Mouse (Mus musculus): Measurements from ENCODE around the gene Peak1. TPM values are rescaled to one million over a fixed set of nuclear protein-coding genes. Genes with fewer than 3 reads are reported as not detected.

Gene Peak1
- total and polyA plus RNA-seq, 3 experiments, result 2.8 to 13.3 (median 5.4) TPM

GRCm38 (mm10) chr9:56242686-56243085 is 175.2 kb downstream of the Peak1 start:
- Histone ChIP-seq H3K27ac (ENCODE audit: insufficient read depth, low read depth) (no peak overlapping the region), H3K27me3 (replicated peaks) (no peaks in the 10 kb centered on the region), H3K79me2 (replicated peaks; ENCODE audit: control insufficient read depth, extremely low read depth, insufficient read depth, poor library complexity, severe bottlenecking) (no peaks in the 10 kb centered on the region), H3K9me3 (replicated peaks; ENCODE audit: low read length) (no peaks in the 10 kb centered on the region), H3K4me2 (ENCODE audit: insufficient read depth, low read depth, poor library complexity, severe bottlenecking) (no peak overlapping the region), H3K36me3 (replicated peaks in 1 of 2; ENCODE audit: control insufficient read depth in 1 of 2, insufficient read depth in 1 of 2, low read length in 1 of 2) (peaks cover under 1 to 62% of the 10 kb centered on the region in 2 experiments), H3K9ac (ENCODE audit: insufficient read depth, low read depth) (no peak overlapping the region), H3K4me1 (ENCODE audit: control insufficient read depth in 1 of 2, insufficient read depth in 2 of 2) (peaks cover 0 to 10% of the 10 kb centered on the region in 2 experiments; a peak in 1 of 4 replicates), H3K4me3 (replicated peaks in 1 of 3; ENCODE audit: low read depth in 2 of 3, low read length in 2 of 3, poor library complexity in 1 of 3) (no peak overlapping the region)
- in situ Hi-C loops (cut with MboI; ENCODE audit: low pct_ligation_motif_present, low pct_unique_long_range_greater_than_20kb, low sequenced_read_pairs), result no loop called here
- dilution Hi-C loops (cut with MboI; ENCODE audit: extremely low pct_ligation_motif_present, extremely low pct_unique_long_range_greater_than_20kb, low sequenced_read_pairs), result no loop called here
- no peak for TF ChIP-seq NRF1 (IDR thresholded peaks at IDR 0.05; ENCODE audit: low read depth, low read length)
- no peak for TF ChIP-seq MEF2A (IDR thresholded peaks at IDR 0.05; ENCODE audit: borderline replicate concordance, low read depth, low read length)
- TF ChIP-seq CTCF (conservative IDR thresholded peaks at IDR 0.05 in 1 of 2, IDR thresholded peaks at IDR 0.05 in 1 of 2; ENCODE audit: low read depth in 2 of 2, low read length in 2 of 2), result no peak
- TF ChIP-seq ZNF384 (IDR thresholded peaks at IDR 0.05; ENCODE audit: low read depth, low read length), result no peak
- no peak for TF ChIP-seq CHD2 (IDR thresholded peaks at IDR 0.05; ENCODE audit: low read length)
- TF ChIP-seq CHD1 (IDR thresholded peaks at IDR 0.05; ENCODE audit: low read depth, low read length), result no peak
- no peak for TF ChIP-seq EP300 (IDR thresholded peaks at IDR 0.05; ENCODE audit: low read length)
- no peak for TF ChIP-seq TBP (conservative IDR thresholded peaks at IDR 0.05; ENCODE audit: low read depth, low read length)
- no peak for TF ChIP-seq MAZ (IDR thresholded peaks at IDR 0.05; ENCODE audit: low read depth, low read length)
- TF ChIP-seq MYC (IDR thresholded peaks at IDR 0.05; ENCODE audit: low read depth, low read length), result no peak
- no peak for TF ChIP-seq KAT2A (IDR thresholded peaks at IDR 0.05; ENCODE audit: insufficient replicate concordance, low read length)
- TF ChIP-seq SMC3 (IDR thresholded peaks at IDR 0.05; ENCODE audit: low read depth, low read length), result no peak
- DNase-seq (ENCODE audit: extremely low read depth), result no peak

GRCm38 (mm10) chr9:56241076-56241475 is 176.8 kb downstream of the Peak1 start:
- no peak for TF ChIP-seq SMC3 (IDR thresholded peaks at IDR 0.05; ENCODE audit: low read depth, low read length)
- no peak for TF ChIP-seq POLR2A (IDR thresholded peaks at IDR 0.05; ENCODE audit: low read depth, low read length)
- in situ Hi-C loops (cut with MboI; ENCODE audit: low pct_ligation_motif_present, low pct_unique_long_range_greater_than_20kb, low sequenced_read_pairs) (no loop called here), dilution Hi-C loops (cut with MboI; ENCODE audit: extremely low pct_ligation_motif_present, extremely low pct_unique_long_range_greater_than_20kb, low sequenced_read_pairs) (no loop called here)
- no peaks in the 10 kb centered on the region for H3K9me3 ChIP-seq (replicated peaks; ENCODE audit: low read length)
- no peak overlapping the region for H3K4me3 ChIP-seq (replicated peaks in 1 of 3; ENCODE audit: low read depth in 2 of 3, low read length in 2 of 3, poor library complexity in 1 of 3)
- H3K36me3 ChIP-seq (replicated peaks in 1 of 2; ENCODE audit: control insufficient read depth in 1 of 2, insufficient read depth in 1 of 2, low read length in 1 of 2), result peaks cover 0 to 63% of the 10 kb centered on the region in 2 experiments
- H3K79me2 ChIP-seq (replicated peaks; ENCODE audit: control insufficient read depth, extremely low read depth, insufficient read depth, poor library complexity, severe bottlenecking), result no peaks in the 10 kb centered on the region
- H3K27me3 ChIP-seq (replicated peaks), result no peaks in the 10 kb centered on the region
- H3K27ac ChIP-seq (ENCODE audit: insufficient read depth, low read depth), result no peak overlapping the region
- DNase-seq (ENCODE audit: extremely low read depth), result no peak
- no peak overlapping the region for H3K4me2 ChIP-seq (ENCODE audit: insufficient read depth, low read depth, poor library complexity, severe bottlenecking)
- H3K9ac ChIP-seq (ENCODE audit: insufficient read depth, low read depth), result no peak overlapping the region
- H3K4me1 ChIP-seq (ENCODE audit: control insufficient read depth in 1 of 2, insufficient read depth in 2 of 2), result no peaks in the 10 kb centered on the region

- Histone ChIP-seq H3K4me2 (ENCODE audit: insufficient read depth, low read depth, poor library complexity, severe bottlenecking) (no peak overlapping the region), H3K9ac (ENCODE audit: insufficient read depth, low read depth) (no peak overlapping the region), H3K9me3 (replicated peaks; ENCODE audit: low read length) (no peaks in the 10 kb centered on the region), H3K27ac (ENCODE audit: insufficient read depth, low read depth) (no peak overlapping the region), H3K4me1 (ENCODE audit: control insufficient read depth in 1 of 2, insufficient read depth in 2 of 2) (no peaks in the 10 kb centered on the region), H3K79me2 (replicated peaks; ENCODE audit: control insufficient read depth, extremely low read depth, insufficient read depth, poor library complexity, severe bottlenecking) (no peaks in the 10 kb centered on the region), H3K4me3 (replicated peaks in 1 of 3; ENCODE audit: low read depth in 2 of 3, low read length in 2 of 3, poor library complexity in 1 of 3) (no peak overlapping the region), H3K36me3 (replicated peaks in 1 of 2; ENCODE audit: control insufficient read depth in 1 of 2, insufficient read depth in 1 of 2, low read length in 1 of 2) (peaks cover 0 to 59% of the 10 kb centered on the region in 2 experiments), H3K27me3 (replicated peaks) (no peaks in the 10 kb centered on the region)
- dilution Hi-C loops (cut with MboI; ENCODE audit: extremely low pct_ligation_motif_present, extremely low pct_unique_long_range_greater_than_20kb, low sequenced_read_pairs), result no loop called here
- no peak for DNase-seq (ENCODE audit: extremely low read depth)
- TF ChIP-seq POLR2A (IDR thresholded peaks at IDR 0.05; ENCODE audit: low read depth, low read length) (no peak), JUN (IDR thresholded peaks at IDR 0.05; ENCODE audit: insufficient read depth, low read depth, low read length) (no peak), NRF1 (IDR thresholded peaks at IDR 0.05; ENCODE audit: low read depth, low read length) (no peak), TBP (conservative IDR thresholded peaks at IDR 0.05; ENCODE audit: low read depth, low read length) (no peak)
- in situ Hi-C loops (cut with MboI; ENCODE audit: low pct_ligation_motif_present, low pct_unique_long_range_greater_than_20kb, low sequenced_read_pairs), result no loop called here
These were observed 182.0 kb downstream of the Peak1 start for GRCm38 (mm10) chr9:56235871-56236298.

All from CH12.LX (cell line).